In genomic region chr4:106419791-106420190, GRCm38 (mm10) we compare ENCODE assay signal across 23 mouse cellular contexts. TPM values are rescaled to one million over a fixed set of nuclear protein-coding genes. Genes with fewer than 3 reads are reported as not detected.
"Had no signal": no experiment of that assay in that cellular context is flagged by ENCODE, and none has a peak within 500 bp of the region (broad histone marks: within the 10 kb centered on the region; RNA-seq: fewer than 3 reads in every experiment).

No protein-coding gene starts in this region.

- H3K4me3 ChIP-seq: kidney, embryonic 15.5 days; limb, embryonic 12.5 days; limb, embryonic 15.5 days; midbrain, embryonic 13.5 days; myocyte; neural tube, embryonic 13.5 days had no signal

- ATAC-seq: intestine, postnatal 0 days; liver, postnatal 0 days; midbrain, embryonic 13.5 days; midbrain, embryonic 16.5 days had no signal

- H3K4me1 ChIP-seq: kidney, embryonic 15.5 days; limb, embryonic 12.5 days; limb, embryonic 15.5 days; midbrain, embryonic 13.5 days; neural tube, embryonic 13.5 days had no signal

- H3K9ac ChIP-seq: kidney, embryonic 15.5 days; limb, embryonic 12.5 days; limb, embryonic 15.5 days; liver, embryonic 14.5 days; liver, postnatal 0 days; lung, embryonic 14.5 days; midbrain, embryonic 13.5 days; neural tube, embryonic 13.5 days had no signal

- H3K9me3 ChIP-seq: kidney, embryonic 15.5 days; limb, embryonic 12.5 days; limb, embryonic 15.5 days; midbrain, embryonic 13.5 days; neural tube, embryonic 13.5 days had no signal

- H3K4me2 ChIP-seq: kidney, embryonic 15.5 days; limb, embryonic 12.5 days; limb, embryonic 15.5 days; liver, embryonic 11.5 days; lung, embryonic 14.5 days; midbrain, embryonic 13.5 days; neural tube, embryonic 13.5 days had no signal

- DNase-seq: kidney, adult 8-10 months; kidney, postnatal 10 days; kidney, postnatal 36 days; left cerebral cortex, postnatal 4 days; liver, postnatal 0 days; lung, embryonic 14.5 days; retina, postnatal 1 day; thymus, adult 2 months; thymus, postnatal 14 days; thymus, postnatal 4 days had no signal

- H3K27me3 ChIP-seq: kidney, embryonic 15.5 days; limb, embryonic 12.5 days; limb, embryonic 15.5 days; midbrain, embryonic 13.5 days; neural tube, embryonic 13.5 days had no signal

- H3K27ac ChIP-seq: kidney, embryonic 15.5 days; limb, embryonic 12.5 days; limb, embryonic 15.5 days; liver, embryonic 14.5 days; macrophage; midbrain, embryonic 13.5 days; neural tube, embryonic 13.5 days; stomach, postnatal 0 days had no signal

RNA-seq across cellular contexts. Expression of gene Pcsk9, which starts 44.3 kb away (rescaled TPM):
- total RNA-seq: monocyte, adult 5-6 weeks had no signal
- polyA plus RNA-seq: macrophage had no signal
